15 mouse cellular contexts compared by ENCODE assay signal in genomic region chr9:97638683-97639354, GRCm38 (mm10).
DNase-seq lines count a peak whose midpoint lies in the region; ATAC-seq and TF ChIP-seq lines count a peak whose summit lies in the region.
"Had no signal": no experiment of that assay in that cellular context is flagged by ENCODE, and none has a peak within 500 bp of the region (broad histone marks: within the 10 kb centered on the region; RNA-seq: fewer than 3 reads in every experiment).

No protein-coding gene starts in this region.

- H3K27ac ChIP-seq in embryonic facial prominence, embryonic 14.5 days (replicated peaks; ENCODE audit: low read depth, low read length): no peak overlapping the region
- H3K27ac ChIP-seq in embryonic facial prominence, embryonic 10.5 days (replicated peaks): no peak overlapping the region
- H3K27ac ChIP-seq: hindbrain, embryonic 10.5 days had no signal

- ATAC-seq in embryonic facial prominence, embryonic 14.5 days (ENCODE audit: low read depth): no peak
- ATAC-seq: intestine, postnatal 0 days; liver, postnatal 0 days had no signal

- no peaks in the 10 kb centered on the region for H3K27me3 ChIP-seq in embryonic facial prominence, embryonic 14.5 days (replicated peaks; ENCODE audit: control insufficient read depth, insufficient read depth, low read length)
- H3K27me3 ChIP-seq in embryonic facial prominence, embryonic 10.5 days (replicated peaks; ENCODE audit: low read depth, poor library complexity, severe bottlenecking): no peaks in the 10 kb centered on the region

- H3K4me2 ChIP-seq in embryonic facial prominence, embryonic 14.5 days (ENCODE audit: low read depth, low read length): no peak overlapping the region
- H3K4me2 ChIP-seq: heart, embryonic 11.5 days had no signal

- DNase-seq in embryonic facial prominence, embryonic 14.5 days (ENCODE audit: low spot score): peak; percentile 65
- no peak for DNase-seq in embryonic facial prominence, embryonic 10.5 days (ENCODE audit: low spot score)
- peak; percentile 34 for DNase-seq in right cerebral cortex, adult 18-20 months
- no peak for DNase-seq in right cerebral cortex, postnatal 14 days
- peak; percentile 50 for DNase-seq in layer of hippocampus, adult 9-10 months (ENCODE audit: low spot score)
- DNase-seq in lung, adult 2 months: no peak
- DNase-seq in spleen, postnatal 14 days (ENCODE audit: low spot score in 2 of 2): no peak
- DNase-seq in thymus, postnatal 0 days (ENCODE audit: low spot score): no peak
- DNase-seq: B cell, adult 2 months; kidney, postnatal 36 days; liver, postnatal 0 days; spleen, adult 18-20 months had no signal

- no peak for TF ChIP-seq CTCF in lung, adult 2 months (IDR thresholded peaks at IDR 0.05; ENCODE audit: insufficient read depth, low read length)

- no peak for TF ChIP-seq POLR2A in lung, adult 2 months (IDR thresholded peaks at IDR 0.05; ENCODE audit: borderline replicate concordance, extremely low read depth, low read depth, low read length)

- H3K4me1 ChIP-seq in embryonic facial prominence, embryonic 14.5 days (ENCODE audit: control insufficient read depth, insufficient read depth, low read length): no peaks in the 10 kb centered on the region
- H3K4me1 ChIP-seq in embryonic facial prominence, embryonic 10.5 days: no peaks in the 10 kb centered on the region
- H3K4me1 ChIP-seq in lung, adult 2 months (ENCODE audit: control insufficient read depth, insufficient read depth, low read length): no peaks in the 10 kb centered on the region

- 74% methylated on average over 9 of the region's 9 CpGs for WGBS in embryonic facial prominence, embryonic 14.5 days
- 89% methylated on average over 9 of the region's 9 CpGs for WGBS in embryonic facial prominence, embryonic 10.5 days
- 90% methylated on average over 9 of the region's 9 CpGs for WGBS in lung, adult 2 months

- H3K9ac ChIP-seq in embryonic facial prominence, embryonic 14.5 days (ENCODE audit: low read depth, low read length): no peak overlapping the region
- H3K9ac ChIP-seq: liver, postnatal 0 days had no signal

- H3K9me3 ChIP-seq in embryonic facial prominence, embryonic 14.5 days (ENCODE audit: control insufficient read depth, low read length): no peaks in the 10 kb centered on the region
- no peaks in the 10 kb centered on the region for H3K9me3 ChIP-seq in embryonic facial prominence, embryonic 10.5 days
- H3K9me3 ChIP-seq: hindbrain, embryonic 10.5 days had no signal

- no peak overlapping the region for H3K4me3 ChIP-seq in embryonic facial prominence, embryonic 14.5 days (ENCODE audit: low read depth, low read length)
- H3K4me3 ChIP-seq in embryonic facial prominence, embryonic 10.5 days: no peak overlapping the region
- H3K4me3 ChIP-seq in lung, adult 2 months (replicated peaks; ENCODE audit: extremely low read depth, low read depth, low read length): no peak overlapping the region
- H3K4me3 ChIP-seq: hindbrain, embryonic 10.5 days had no signal

- no peaks in the 10 kb centered on the region for H3K36me3 ChIP-seq in embryonic facial prominence, embryonic 14.5 days (ENCODE audit: control insufficient read depth, insufficient read depth, low read length)
- H3K36me3 ChIP-seq in embryonic facial prominence, embryonic 10.5 days (replicated peaks): no peaks in the 10 kb centered on the region
- H3K36me3 ChIP-seq: hindbrain, embryonic 10.5 days had no signal

Comparison
In these comparisons a context has a peak if more than half of its experiments do, and no peak if none do; other contexts are left out.
1. DNase-seq: peak in embryonic facial prominence, embryonic 14.5 days (single experiment), right cerebral cortex, adult 18-20 months (single experiment) and layer of hippocampus, adult 9-10 months (single experiment); none in embryonic facial prominence, embryonic 10.5 days (single experiment), right cerebral cortex, postnatal 14 days (single experiment), lung, adult 2 months (single experiment), spleen, postnatal 14 days (0 of 2) and thymus, postnatal 0 days (single experiment).